Mouse (Mus musculus): Measurements from ENCODE around the gene Snx29.

GRCm38 (mm10) chr16:11323324-11324051 is 780 bp downstream of the Snx29 start:
- TF ChIP-seq CTCF (conservative IDR thresholded peaks at IDR 0.05 in 1 of 2, IDR thresholded peaks at IDR 0.05 in 1 of 2; ENCODE audit: low read depth in 2 of 2, low read length in 2 of 2): no peak
- no peak for TF ChIP-seq POLR2AphosphoS2 (IDR thresholded peaks at IDR 0.05; ENCODE audit: low read depth, low read length)
- no peak for TF ChIP-seq EP300 (IDR thresholded peaks at IDR 0.05; ENCODE audit: low read length)
- no peak for TF ChIP-seq ZNF384 (IDR thresholded peaks at IDR 0.05; ENCODE audit: low read depth, low read length)
- no peak for TF ChIP-seq USF1 (IDR thresholded peaks at IDR 0.05; ENCODE audit: low read depth, low read length)
- no peak for TF ChIP-seq POLR2A (IDR thresholded peaks at IDR 0.05; ENCODE audit: low read depth, low read length)
- TF ChIP-seq MAZ (IDR thresholded peaks at IDR 0.05; ENCODE audit: low read depth, low read length): no peak
- TF ChIP-seq ZC3H11A (IDR thresholded peaks at IDR 0.05; ENCODE audit: low read depth, low read length): no peak
- no peak for TF ChIP-seq MYC (IDR thresholded peaks at IDR 0.05; ENCODE audit: low read depth, low read length)
- no peak for TF ChIP-seq USF2 (conservative IDR thresholded peaks at IDR 0.05; ENCODE audit: low read depth, low read length)
- TF ChIP-seq NELFE (IDR thresholded peaks at IDR 0.05; ENCODE audit: low read depth, low read length): no peak
- no peak for TF ChIP-seq TCF12 (IDR thresholded peaks at IDR 0.05; ENCODE audit: low read depth, low read length)
- no peak for TF ChIP-seq E2F4 (IDR thresholded peaks at IDR 0.05; ENCODE audit: insufficient replicate concordance, low read depth, low read length)

All from CH12.LX (cell line).